In the genomic region with DNA sequence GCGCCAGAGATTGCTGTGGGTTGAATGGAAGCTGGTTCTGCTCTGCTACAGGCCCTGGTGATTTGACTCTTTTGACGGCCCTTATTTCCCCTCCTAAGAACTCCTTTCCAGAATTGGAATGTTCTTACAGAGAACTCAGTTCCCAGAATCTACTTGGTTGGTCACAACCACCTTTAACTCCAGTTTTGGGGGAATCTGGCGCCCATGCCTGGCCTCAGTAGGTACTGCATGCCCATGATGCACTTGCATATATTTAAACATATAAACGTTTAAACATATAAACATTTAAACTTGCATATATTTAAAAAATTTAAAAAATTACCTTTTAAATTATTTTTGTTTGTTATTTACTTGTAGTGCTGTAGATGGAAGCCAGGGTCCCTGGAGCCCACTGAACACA, we compare ENCODE assay signal across 12 mouse cellular contexts. TPM values are rescaled to one million over a fixed set of nuclear protein-coding genes. Genes with fewer than 3 reads are reported as not detected.
DNase-seq lines count a peak whose midpoint lies in the region; ATAC-seq and TF ChIP-seq lines count a peak whose summit lies in the region.
"Had no signal": no experiment of that assay in that cellular context is flagged by ENCODE, and none has a peak within 500 bp of the region (broad histone marks: within the 10 kb centered on the region; RNA-seq: fewer than 3 reads in every experiment).

No protein-coding gene starts in this region.

- intact Hi-C loops in left cerebral cortex, postnatal 25 days (cut with DNase I) = loop anchor here (5.0 kb wide), 2 partner anchors 126 to 356 kb away; no protein-coding TSS in a partner anchor

- no peak overlapping the region for H3K4me3 ChIP-seq in intestine, postnatal 0 days (ENCODE audit: low read depth, low read length)
- H3K4me3 ChIP-seq in intestine, embryonic 15.5 days (replicated peaks) = no peak overlapping the region
- H3K4me3 ChIP-seq: hindbrain, embryonic 15.5 days; megakaryocyte, embryonic 14.5 days had no signal

- no peaks in the 10 kb centered on the region for H3K4me1 ChIP-seq in intestine, postnatal 0 days (replicated peaks; ENCODE audit: control insufficient read depth, insufficient read depth, low read length)
- no peaks in the 10 kb centered on the region for H3K4me1 ChIP-seq in intestine, embryonic 15.5 days (replicated peaks)
- H3K4me1 ChIP-seq: megakaryocyte, embryonic 14.5 days had no signal

- no peak overlapping the region for H3K27ac ChIP-seq in intestine, postnatal 0 days (ENCODE audit: low read depth, low read length)
- no peak overlapping the region for H3K27ac ChIP-seq in intestine, embryonic 15.5 days
- H3K27ac ChIP-seq: hindbrain, embryonic 15.5 days had no signal

- 45% methylated on average over 4 of the region's 4 CpGs for WGBS in intestine, postnatal 0 days
- 44% methylated on average over 4 of the region's 4 CpGs for whole genome bisulfite sequencing in intestine, embryonic 15.5 days

- no peaks in the 10 kb centered on the region for H3K36me3 ChIP-seq in intestine, postnatal 0 days (ENCODE audit: control insufficient read depth, insufficient read depth)
- H3K36me3 ChIP-seq in intestine, embryonic 15.5 days = no peaks in the 10 kb centered on the region
- H3K36me3 ChIP-seq: hindbrain, embryonic 15.5 days had no signal

- ATAC-seq in intestine, postnatal 0 days = no peak
- no peak for ATAC-seq in intestine, embryonic 15.5 days

- peak; percentile 44 for TF ChIP-seq CTCF in intestine, postnatal 0 days (IDR thresholded peaks at IDR 0.05; ENCODE audit: low read depth)

- no peak overlapping the region for H3K9ac ChIP-seq in intestine, postnatal 0 days (ENCODE audit: low read depth, low read length)
- no peak overlapping the region for H3K9ac ChIP-seq in intestine, embryonic 15.5 days
- H3K9ac ChIP-seq: hindbrain, embryonic 15.5 days had no signal

- H3K27me3 ChIP-seq in intestine, postnatal 0 days (replicated peaks; ENCODE audit: control insufficient read depth, insufficient read depth, low read length) = 0 out of 2 replicates have a peak, but pooled peaks cover 7% of the 10 kb centered on the region
- H3K27me3 ChIP-seq in intestine, embryonic 15.5 days (replicated peaks) = no peaks in the 10 kb centered on the region
- H3K27me3 ChIP-seq: hindbrain, embryonic 15.5 days had no signal

- H3K4me2 ChIP-seq in intestine, postnatal 0 days (replicated peaks; ENCODE audit: low read depth) = no peak overlapping the region
- H3K4me2 ChIP-seq in intestine, embryonic 15.5 days (replicated peaks) = no peak overlapping the region
- H3K4me2 ChIP-seq: hindbrain, embryonic 15.5 days had no signal

- DNase-seq in adrenal gland, postnatal 14 days = peak; percentile 23
- DNase-seq in adrenal gland, adult (ENCODE audit: inconsistent age in 2 of 2, low spot score in 1 of 2) = no peak
- peak; percentile 17 for DNase-seq in right cerebral cortex, postnatal 14 days
- DNase-seq in right cerebral cortex, postnatal 25 days = no peak
- peak; percentile 21 for DNase-seq in retina, postnatal 1 day
- no peak for DNase-seq in left cerebral cortex, postnatal 25 days (ENCODE audit: low spot score in 2 of 2)
- DNase-seq: gastrocnemius, postnatal 10 days had no signal

- no peaks in the 10 kb centered on the region for H3K9me3 ChIP-seq in intestine, postnatal 0 days (ENCODE audit: control insufficient read depth)
- no peaks in the 10 kb centered on the region for H3K9me3 ChIP-seq in intestine, embryonic 15.5 days
- H3K9me3 ChIP-seq: hindbrain, embryonic 15.5 days; megakaryocyte, embryonic 14.5 days had no signal

RNA-seq across cellular contexts. Expression of a gene that starts 10.6 kb away (rescaled TPM):
- total RNA-seq in adrenal gland, postnatal 14 days (2021) = not detected in 2 replicates
- not detected in 2 replicates for polyA plus RNA-seq in intestine, postnatal 0 days (2015; fragmentation: Nextera tagmentation; extraction: Ambion mirVana)
- polyA plus RNA-seq in intestine, embryonic 15.5 days (2015; fragmentation: Nextera tagmentation; extraction: Ambion mirVana) = not detected in 2 replicates
- not detected for total RNA-seq in left cerebral cortex, postnatal 25 days (2021)
- total RNA-seq: layer of hippocampus, adult 18-20 months had no signal
- polyA plus RNA-seq: hindbrain, embryonic 15.5 days had no signal

RNA-seq across cellular contexts. Expression of a gene that starts 28.6 kb away (rescaled TPM):
- 8.8 and 10.9 TPM in 2 replicates for total RNA-seq in adrenal gland, postnatal 14 days (2021)
- 5.0 and 6.0 TPM in 2 replicates for polyA plus RNA-seq in intestine, postnatal 0 days (2015; fragmentation: Nextera tagmentation; extraction: Ambion mirVana)
- polyA plus RNA-seq in intestine, embryonic 15.5 days (2015; fragmentation: Nextera tagmentation; extraction: Ambion mirVana) = 13.2 and 15.1 TPM in 2 replicates
- total RNA-seq in left cerebral cortex, postnatal 25 days (2021) = 10 to 100 TPM; 11.7 to 12.6 TPM

RNA-seq across cellular contexts. Expression of a gene that starts 34.1 kb away (rescaled TPM):
- not detected in 2 replicates for total RNA-seq in adrenal gland, postnatal 14 days (2021)
- not detected in 2 replicates for polyA plus RNA-seq in intestine, postnatal 0 days (2015; fragmentation: Nextera tagmentation; extraction: Ambion mirVana)
- polyA plus RNA-seq in intestine, embryonic 15.5 days (2015; fragmentation: Nextera tagmentation; extraction: Ambion mirVana) = 0.06 TPM in 1 of 2 replicates, not detected in the other
- total RNA-seq in left cerebral cortex, postnatal 25 days (2021) = 1 to 10 TPM; 1.9 to 2.3 TPM

Comparison
In these comparisons a context has a peak if more than half of its experiments do, and no peak if none do; other contexts are left out.
1. DNase-seq: peak in adrenal gland, postnatal 14 days (single experiment), right cerebral cortex, postnatal 14 days (single experiment) and retina, postnatal 1 day (single experiment); none in adrenal gland, adult (0 of 2), right cerebral cortex, postnatal 25 days (single experiment) and left cerebral cortex, postnatal 25 days (0 of 2).